Mouse (Mus musculus): Measurements from ENCODE around the gene Notch3. TPM values are rescaled to one million over a fixed set of nuclear protein-coding genes. Genes with fewer than 3 reads are reported as not detected.
A peak's percentile ranks its signal among the peaks of the same experiment; 100 is the strongest.
"Not testable (repeated sequence)": the region's sequence is repeated elsewhere in the genome, so short reads cannot be mapped to it uniquely, and the experiment has no call there.

Gene Notch3
- 0.42 and 0.73 TPM in 2 replicates for polyA plus RNA-seq (2015; fragmentation: Nextera tagmentation; extraction: Ambion mirVana)

DNA sequence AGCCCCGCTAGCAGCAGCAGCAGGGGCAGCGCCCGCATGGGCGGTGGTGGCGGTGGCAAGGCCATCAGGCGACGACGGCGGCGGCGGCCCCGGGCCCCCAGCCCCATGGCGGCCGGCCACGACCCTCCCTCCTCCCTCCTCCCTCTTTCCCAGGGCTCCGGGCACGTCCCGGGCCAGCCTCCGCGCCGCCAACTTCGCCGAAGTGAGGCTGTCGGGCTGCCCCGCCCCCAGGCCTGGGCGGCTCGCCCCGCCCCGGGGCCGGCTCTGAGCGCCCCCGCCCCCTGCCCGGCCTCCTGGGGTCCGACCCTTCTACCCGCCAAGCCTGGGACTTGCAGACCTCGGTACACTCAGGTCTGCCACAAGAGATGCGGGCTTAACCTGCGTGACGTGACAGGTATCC lies at the start of gene Notch3:
Notch3 (minus strand) TSS at position 166 of the 400 bp plus-strand sequence.
- Histone ChIP-seq H3K27ac (ENCODE audit: low read length) (no peak within 1 kb of the TSS), H3K9ac (ENCODE audit: low read depth, low read length) (peak within 1 kb of the TSS; percentile 29; the same call in 1 of the 2 replicates), H3K27me3 (ENCODE audit: control insufficient read depth, insufficient read depth, low read depth, low read length) (peaks cover 60% of the 10 kb centered on the region), H3K9me3 (replicated peaks; ENCODE audit: control insufficient read depth, low read length) (no peaks in the 10 kb centered on the region), H3K4me2 (ENCODE audit: low read depth, low read length) (peak within 1 kb of the TSS; percentile 74), H3K4me3 (ENCODE audit: low read depth, low read length) (peak within 1 kb of the TSS; percentile 50), H3K4me1 (ENCODE audit: control insufficient read depth, low read depth, low read length) (peaks cover 25% of the 10 kb centered on the region), H3K36me3 (ENCODE audit: control insufficient read depth, insufficient read depth) (no peaks in the 10 kb centered on the region)
- peak; percentile 32; the same call in 1 of the 2 replicates for ATAC-seq (ENCODE audit: low read depth)
- 3% methylated on average over 20 of the region's 39 CpGs for WGBS (ENCODE audit: insufficient replicate concordance)

- peaks cover 56% of the 10 kb centered on the region for H3K36me3 ChIP-seq (ENCODE audit: control insufficient read depth, insufficient read depth)
- H3K4me1 ChIP-seq (ENCODE audit: control insufficient read depth, low read depth, low read length); H3K9ac ChIP-seq (ENCODE audit: low read depth, low read length); ATAC-seq (ENCODE audit: low read depth); H3K27ac ChIP-seq (ENCODE audit: low read length); H3K4me3 ChIP-seq (ENCODE audit: low read depth, low read length); H3K9me3 ChIP-seq (replicated peaks; ENCODE audit: control insufficient read depth, low read length); H3K4me2 ChIP-seq (ENCODE audit: low read depth, low read length); H3K27me3 ChIP-seq (ENCODE audit: control insufficient read depth, insufficient read depth, low read depth, low read length): not testable (repeated sequence)
- WGBS (ENCODE audit: insufficient replicate concordance), result 68% methylated on average over 4 of the region's 4 CpGs
These were observed 48.9 kb upstream of the Notch3 start for GRCm38 (mm10) chr17:32215587-32215986.

- H3K4me1 ChIP-seq (ENCODE audit: control insufficient read depth, low read depth, low read length); H3K27me3 ChIP-seq (ENCODE audit: control insufficient read depth, insufficient read depth, low read depth, low read length); H3K4me3 ChIP-seq (ENCODE audit: low read depth, low read length); H3K27ac ChIP-seq (ENCODE audit: low read length); H3K4me2 ChIP-seq (ENCODE audit: low read depth, low read length); H3K9ac ChIP-seq (ENCODE audit: low read depth, low read length); H3K9me3 ChIP-seq (replicated peaks; ENCODE audit: control insufficient read depth, low read length); ATAC-seq (ENCODE audit: low read depth): not testable (repeated sequence)
- peaks cover 75% of the 10 kb centered on the region for H3K36me3 ChIP-seq (ENCODE audit: control insufficient read depth, insufficient read depth)
- WGBS (ENCODE audit: insufficient replicate concordance), result 90% methylated on average over 6 of the region's 6 CpGs
These were observed 44.9 kb upstream of the Notch3 start for GRCm38 (mm10) chr17:32211554-32211953.

- no peak overlapping the region for H3K27ac ChIP-seq (ENCODE audit: low read length)
- peaks cover 75% of the 10 kb centered on the region for H3K36me3 ChIP-seq (ENCODE audit: control insufficient read depth, insufficient read depth)
- H3K27me3 ChIP-seq (ENCODE audit: control insufficient read depth, insufficient read depth, low read depth, low read length), result no peaks in the 10 kb centered on the region
- no peak overlapping the region for H3K4me3 ChIP-seq (ENCODE audit: low read depth, low read length)
- H3K4me1 ChIP-seq (ENCODE audit: control insufficient read depth, low read depth, low read length), result no peaks in the 10 kb centered on the region
- H3K4me2 ChIP-seq (ENCODE audit: low read depth, low read length), result no peak overlapping the region
- H3K9ac ChIP-seq (ENCODE audit: low read depth, low read length), result no peak overlapping the region
- H3K9me3 ChIP-seq (replicated peaks; ENCODE audit: control insufficient read depth, low read length), result no peaks in the 10 kb centered on the region
- WGBS (ENCODE audit: insufficient replicate concordance), result 60% methylated on average over 3 of the region's 3 CpGs
- ATAC-seq (ENCODE audit: low read depth), result no peak
These were observed 43.1 kb upstream of the Notch3 start for GRCm38 (mm10) chr17:32209752-32210151.

GRCm38 (mm10) chr17:32209144-32209543 lies 42.5 kb upstream of the Notch3 start:
- Histone ChIP-seq H3K27ac (ENCODE audit: low read length) (no peak overlapping the region), H3K27me3 (ENCODE audit: control insufficient read depth, insufficient read depth, low read depth, low read length) (no peaks in the 10 kb centered on the region), H3K4me2 (ENCODE audit: low read depth, low read length) (no peak overlapping the region), H3K4me3 (ENCODE audit: low read depth, low read length) (no peak overlapping the region), H3K9me3 (replicated peaks; ENCODE audit: control insufficient read depth, low read length) (no peaks in the 10 kb centered on the region), H3K36me3 (ENCODE audit: control insufficient read depth, insufficient read depth) (peaks cover 69% of the 10 kb centered on the region), H3K9ac (ENCODE audit: low read depth, low read length) (no peak overlapping the region), H3K4me1 (ENCODE audit: control insufficient read depth, low read depth, low read length) (no peaks in the 10 kb centered on the region)
- ATAC-seq (ENCODE audit: low read depth), result no peak
- 82% methylated on average over 6 of the region's 6 CpGs for WGBS (ENCODE audit: insufficient replicate concordance)

- H3K36me3 ChIP-seq (ENCODE audit: control insufficient read depth, insufficient read depth), result peaks cover 65% of the 10 kb centered on the region
- WGBS (ENCODE audit: insufficient replicate concordance), result 86% methylated on average over 5 of the region's 5 CpGs
- no peaks in the 10 kb centered on the region for H3K27me3 ChIP-seq (ENCODE audit: control insufficient read depth, insufficient read depth, low read depth, low read length)
- no peak for ATAC-seq (ENCODE audit: low read depth)
- no peak overlapping the region for H3K27ac ChIP-seq (ENCODE audit: low read length)
- H3K4me3 ChIP-seq (ENCODE audit: low read depth, low read length), result no peak overlapping the region
- H3K4me1 ChIP-seq (ENCODE audit: control insufficient read depth, low read depth, low read length), result no peaks in the 10 kb centered on the region
- no peak overlapping the region for H3K4me2 ChIP-seq (ENCODE audit: low read depth, low read length)
- no peaks in the 10 kb centered on the region for H3K9me3 ChIP-seq (replicated peaks; ENCODE audit: control insufficient read depth, low read length)
- no peak overlapping the region for H3K9ac ChIP-seq (ENCODE audit: low read depth, low read length)
These were observed 41.1 kb upstream of the Notch3 start for GRCm38 (mm10) chr17:32207586-32208245.

DNA sequence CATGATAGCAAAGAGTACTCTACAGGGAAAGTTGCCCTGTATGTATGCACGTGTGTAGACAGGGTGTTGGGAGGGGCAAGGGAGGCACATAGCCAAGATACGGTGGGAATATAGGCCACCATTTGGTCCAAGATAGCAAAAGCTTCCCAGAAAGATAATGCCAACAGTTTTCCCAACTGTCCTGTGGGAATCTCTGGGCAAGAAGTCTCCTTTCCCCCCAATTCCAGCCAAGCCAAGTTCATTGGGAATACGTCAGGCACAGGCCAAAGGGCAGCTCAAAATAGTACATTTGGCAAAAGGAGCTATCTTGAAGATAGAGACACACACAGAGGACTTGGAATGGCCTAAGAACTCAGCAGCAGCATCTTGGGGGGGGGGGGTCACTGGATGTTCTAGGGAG lies 38.7 kb upstream of the Notch3 start:
- peaks cover 63% of the 10 kb centered on the region for H3K36me3 ChIP-seq (ENCODE audit: control insufficient read depth, insufficient read depth)
- no peak overlapping the region for H3K9ac ChIP-seq (ENCODE audit: low read depth, low read length)
- H3K27ac ChIP-seq (ENCODE audit: low read length), result no peak overlapping the region
- no peak for ATAC-seq (ENCODE audit: low read depth)
- H3K9me3 ChIP-seq (replicated peaks; ENCODE audit: control insufficient read depth, low read length), result no peaks in the 10 kb centered on the region
- whole genome bisulfite sequencing (ENCODE audit: insufficient replicate concordance), result 80% methylated on average over 3 of the region's 3 CpGs
- H3K4me3 ChIP-seq (ENCODE audit: low read depth, low read length), result no peak overlapping the region
- no peaks in the 10 kb centered on the region for H3K27me3 ChIP-seq (ENCODE audit: control insufficient read depth, insufficient read depth, low read depth, low read length)
- H3K4me1 ChIP-seq (ENCODE audit: control insufficient read depth, low read depth, low read length), result no peaks in the 10 kb centered on the region
- H3K4me2 ChIP-seq (ENCODE audit: low read depth, low read length), result no peak overlapping the region

DNA sequence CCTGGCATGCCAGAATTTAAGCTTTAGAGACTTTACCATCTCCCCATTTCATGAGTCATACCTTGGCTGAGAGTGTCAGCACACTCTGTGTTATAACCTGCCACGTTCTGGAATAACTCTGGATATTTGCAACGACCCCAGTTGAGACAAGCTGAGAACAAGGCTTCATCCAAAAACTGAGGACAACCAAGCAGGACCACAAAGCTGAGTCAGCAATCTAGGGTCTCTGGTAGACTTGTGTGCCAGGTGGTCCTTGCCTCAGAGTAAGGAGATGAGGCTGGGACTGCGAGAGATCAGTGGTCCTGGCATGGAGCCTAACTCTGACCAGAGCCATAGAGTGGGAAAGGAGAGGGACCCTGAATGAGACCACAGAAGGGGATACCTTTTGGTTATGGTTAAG lies 36.3 kb upstream of the Notch3 start:
- H3K9ac ChIP-seq (ENCODE audit: low read depth, low read length), result no peak overlapping the region
- 83% methylated on average over 3 of the region's 3 CpGs for WGBS (ENCODE audit: insufficient replicate concordance)

DNA sequence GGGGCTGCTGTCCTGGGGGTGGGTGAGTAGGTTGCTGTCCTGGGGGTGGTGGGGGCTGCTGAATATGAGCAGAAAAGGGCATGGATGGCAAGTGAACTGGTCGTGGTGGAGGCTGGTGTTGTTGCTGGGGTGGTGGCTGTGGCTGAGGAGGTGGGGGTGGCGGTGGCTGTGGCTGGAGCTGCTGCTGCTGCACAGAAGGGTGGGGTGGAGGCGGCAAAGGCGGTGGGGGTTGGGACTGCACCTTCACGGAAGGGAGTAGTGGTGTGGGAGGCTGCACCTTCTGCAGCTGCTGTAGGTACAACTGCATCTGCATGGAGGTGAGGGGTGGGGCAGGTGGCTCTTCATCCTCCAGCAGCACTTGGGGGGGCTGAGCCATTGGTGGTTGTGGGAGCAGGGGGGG lies 34.4 kb upstream of the Notch3 start:
- peaks cover 67% of the 10 kb centered on the region for H3K36me3 ChIP-seq (ENCODE audit: control insufficient read depth, insufficient read depth)

More for the DNA sequence above, 36.3 kb upstream of the Notch3 start:
- H3K27ac ChIP-seq (ENCODE audit: low read length), result no peak overlapping the region
- H3K4me3 ChIP-seq (ENCODE audit: low read depth, low read length), result no peak overlapping the region
- no peaks in the 10 kb centered on the region for H3K4me1 ChIP-seq (ENCODE audit: control insufficient read depth, low read depth, low read length)
- H3K27me3 ChIP-seq (ENCODE audit: control insufficient read depth, insufficient read depth, low read depth, low read length), result no peaks in the 10 kb centered on the region
- H3K36me3 ChIP-seq (ENCODE audit: control insufficient read depth, insufficient read depth), result peaks cover 65% of the 10 kb centered on the region
- no peaks in the 10 kb centered on the region for H3K9me3 ChIP-seq (replicated peaks; ENCODE audit: control insufficient read depth, low read length)
- no peak for ATAC-seq (ENCODE audit: low read depth)
- no peak overlapping the region for H3K4me2 ChIP-seq (ENCODE audit: low read depth, low read length)

More for the DNA sequence above, 34.4 kb upstream of the Notch3 start:
- Histone ChIP-seq H3K9me3 (replicated peaks; ENCODE audit: control insufficient read depth, low read length) (no peaks in the 10 kb centered on the region), H3K4me2 (ENCODE audit: low read depth, low read length) (no peak overlapping the region), H3K27me3 (ENCODE audit: control insufficient read depth, insufficient read depth, low read depth, low read length) (no peaks in the 10 kb centered on the region), H3K4me3 (ENCODE audit: low read depth, low read length) (no peak overlapping the region), H3K9ac (ENCODE audit: low read depth, low read length) (no peak overlapping the region), H3K27ac (ENCODE audit: low read length) (no peak overlapping the region), H3K4me1 (ENCODE audit: control insufficient read depth, low read depth, low read length) (no peaks in the 10 kb centered on the region)
- no peak for ATAC-seq (ENCODE audit: low read depth)
- WGBS (ENCODE audit: insufficient replicate concordance), result 78% methylated on average over 5 of the region's 5 CpGs

Measured in liver, embryonic 16.5 days (tissue).